Mouse (Mus musculus): Measurements from ENCODE around the gene Mmd. TPM values are rescaled to one million over a fixed set of nuclear protein-coding genes. Genes with fewer than 3 reads are reported as not detected.

Mmd gene
- polyA plus RNA-seq, 1 experiment: not detected

GRCm38 (mm10) chr11:90245630-90246029 lies 3.6 kb upstream of the Mmd start:
- H3K27ac ChIP-seq (ENCODE audit: insufficient read depth, low read depth, low read length): no peak overlapping the region
- H3K4me1 ChIP-seq (ENCODE audit: control insufficient read depth, insufficient read depth, low read length): peaks cover 7% of the 10 kb centered on the region; the same call in 1 of the 2 replicates
- TF ChIP-seq CTCF (IDR thresholded peaks at IDR 0.05; ENCODE audit: insufficient read depth, low read depth, low read length) (no peak), POLR2A (IDR thresholded peaks at IDR 0.05; ENCODE audit: insufficient read depth, low read depth, low read length) (no peak)
- WGBS: 92% methylated on average over 6 of the region's 6 CpGs
- H3K4me3 ChIP-seq (ENCODE audit: insufficient read depth, low read depth, low read length): no peak overlapping the region

- peaks cover 7% of the 10 kb centered on the region; the same call in 1 of the 2 replicates for H3K4me1 ChIP-seq (ENCODE audit: control insufficient read depth, insufficient read depth, low read length)
- 89% methylated on average over 4 of the region's 4 CpGs for WGBS
- no peak overlapping the region for H3K4me3 ChIP-seq (ENCODE audit: insufficient read depth, low read depth, low read length)
- TF ChIP-seq POLR2A (IDR thresholded peaks at IDR 0.05; ENCODE audit: insufficient read depth, low read depth, low read length) (no peak), CTCF (IDR thresholded peaks at IDR 0.05; ENCODE audit: insufficient read depth, low read depth, low read length) (no peak)
- no peak overlapping the region for H3K27ac ChIP-seq (ENCODE audit: insufficient read depth, low read depth, low read length)
These were observed 2.6 kb upstream of the Mmd start for GRCm38 (mm10) chr11:90246676-90247075.

GRCm38 (mm10) chr11:90247793-90248192 lies 1.5 kb upstream of the Mmd start:
- TF ChIP-seq POLR2A (IDR thresholded peaks at IDR 0.05; ENCODE audit: insufficient read depth, low read depth, low read length) (no peak), CTCF (IDR thresholded peaks at IDR 0.05; ENCODE audit: insufficient read depth, low read depth, low read length) (no peak)
- peaks cover 10% of the 10 kb centered on the region; the same call in 1 of the 2 replicates for H3K4me1 ChIP-seq (ENCODE audit: control insufficient read depth, insufficient read depth, low read length)

GRCm38 (mm10) chr11:90249701-90250141 lies 465 bp downstream of the Mmd start:
- Histone ChIP-seq H3K4me1 (ENCODE audit: control insufficient read depth, insufficient read depth, low read length) (peaks cover 10% of the 10 kb centered on the region; the same call in 1 of the 2 replicates), H3K27ac (ENCODE audit: insufficient read depth, low read depth, low read length) (peak overlapping the region; percentile 36; the same call in 1 of the 2 replicates), H3K4me3 (ENCODE audit: insufficient read depth, low read depth, low read length) (peak overlapping the region; percentile 79)
- TF ChIP-seq POLR2A (IDR thresholded peaks at IDR 0.05; ENCODE audit: insufficient read depth, low read depth, low read length): no peak
- no peak for TF ChIP-seq CTCF (IDR thresholded peaks at IDR 0.05; ENCODE audit: insufficient read depth, low read depth, low read length)
- under 1% methylated on average over 22 of the region's 22 CpGs for WGBS

More at GRCm38 (mm10) chr11:90247793-90248192, 1.5 kb upstream of the Mmd start:
- 83% methylated on average over 4 of the region's 4 CpGs for WGBS
- no peak overlapping the region for H3K4me3 ChIP-seq (ENCODE audit: insufficient read depth, low read depth, low read length)
- no peak overlapping the region for H3K27ac ChIP-seq (ENCODE audit: insufficient read depth, low read depth, low read length)

- WGBS: 3% methylated on average over 9 of the region's 9 CpGs
- Histone ChIP-seq H3K4me3 (ENCODE audit: insufficient read depth, low read depth, low read length) (peak overlapping the region; percentile 79), H3K27ac (ENCODE audit: insufficient read depth, low read depth, low read length) (no peak overlapping the region), H3K4me1 (ENCODE audit: control insufficient read depth, insufficient read depth, low read length) (peaks cover 12% of the 10 kb centered on the region)
- TF ChIP-seq CTCF (IDR thresholded peaks at IDR 0.05; ENCODE audit: insufficient read depth, low read depth, low read length): no peak
- no peak for TF ChIP-seq POLR2A (IDR thresholded peaks at IDR 0.05; ENCODE audit: insufficient read depth, low read depth, low read length)
These were observed 933 bp downstream of the Mmd start for GRCm38 (mm10) chr11:90250189-90250588.

GRCm38 (mm10) chr11:90250730-90251129 lies 1.5 kb downstream of the Mmd start:
- TF ChIP-seq POLR2A (IDR thresholded peaks at IDR 0.05; ENCODE audit: insufficient read depth, low read depth, low read length) (no peak), CTCF (IDR thresholded peaks at IDR 0.05; ENCODE audit: insufficient read depth, low read depth, low read length) (no peak)
- H3K27ac ChIP-seq (ENCODE audit: insufficient read depth, low read depth, low read length): no peak overlapping the region
- H3K4me1 ChIP-seq (ENCODE audit: control insufficient read depth, insufficient read depth, low read length): peaks cover 16% of the 10 kb centered on the region
- no peak overlapping the region for H3K4me3 ChIP-seq (ENCODE audit: insufficient read depth, low read depth, low read length)
- 40% methylated on average over 7 of the region's 7 CpGs for WGBS

- Histone ChIP-seq H3K4me1 (ENCODE audit: control insufficient read depth, insufficient read depth, low read length) (peaks cover 17% of the 10 kb centered on the region), H3K27ac (ENCODE audit: insufficient read depth, low read depth, low read length) (no peak overlapping the region), H3K4me3 (ENCODE audit: insufficient read depth, low read depth, low read length) (no peak overlapping the region)
- 45% methylated on average over 2 of the region's 2 CpGs for WGBS
- no peak for TF ChIP-seq CTCF (IDR thresholded peaks at IDR 0.05; ENCODE audit: insufficient read depth, low read depth, low read length)
- no peak for TF ChIP-seq POLR2A (IDR thresholded peaks at IDR 0.05; ENCODE audit: insufficient read depth, low read depth, low read length)
These were observed 2.7 kb downstream of the Mmd start for GRCm38 (mm10) chr11:90251923-90252322.

- H3K4me1 ChIP-seq (ENCODE audit: control insufficient read depth, insufficient read depth, low read length): peaks cover 17% of the 10 kb centered on the region
- WGBS: 44% methylated on average over 8 of the region's 8 CpGs
- no peak overlapping the region for H3K4me3 ChIP-seq (ENCODE audit: insufficient read depth, low read depth, low read length)
- no peak overlapping the region for H3K27ac ChIP-seq (ENCODE audit: insufficient read depth, low read depth, low read length)
- no peak for TF ChIP-seq CTCF (IDR thresholded peaks at IDR 0.05; ENCODE audit: insufficient read depth, low read depth, low read length)
- no peak for TF ChIP-seq POLR2A (IDR thresholded peaks at IDR 0.05; ENCODE audit: insufficient read depth, low read depth, low read length)
These were observed 3.1 kb downstream of the Mmd start for GRCm38 (mm10) chr11:90252366-90252765.

GRCm38 (mm10) chr11:90254536-90254935 lies 5.3 kb downstream of the Mmd start:
- Histone ChIP-seq H3K4me1 (ENCODE audit: control insufficient read depth, insufficient read depth, low read length) (peaks cover 15% of the 10 kb centered on the region), H3K4me3 (ENCODE audit: insufficient read depth, low read depth, low read length) (no peak overlapping the region), H3K27ac (ENCODE audit: insufficient read depth, low read depth, low read length) (no peak overlapping the region)
- TF ChIP-seq POLR2A (IDR thresholded peaks at IDR 0.05; ENCODE audit: insufficient read depth, low read depth, low read length) (no peak), CTCF (IDR thresholded peaks at IDR 0.05; ENCODE audit: insufficient read depth, low read depth, low read length) (no peak)
- WGBS: 86% methylated on average over 3 of the region's 3 CpGs

All from olfactory bulb, adult 2 months (tissue).